Mouse (Mus musculus) T-cell, adult 2 months (primary cell): Measurements from ENCODE around the gene Tpi1.
A peak's percentile ranks its signal among the peaks of the same experiment; 100 is the strongest.
"Not testable (repeated sequence)": the region's sequence is repeated elsewhere in the genome, so short reads cannot be mapped to it uniquely, and the experiment has no call there.

Experiments used
- DNase-seq: peaks from one replicate; pipeline ENCODE4 v3.0.0; 2022; ENCODE audit warnings: low spot score

Gene Tpi1

GRCm38 (mm10) chr6:124809052-124809774 is 4.9 kb downstream of the Tpi1 start:
- DNase-seq: peak; percentile 24

GRCm38 (mm10) chr6:124808358-124809012 is 5.6 kb downstream of the Tpi1 start, which contains the start of gene Spsb2:
Gene Spsb2, plus strand, starts transcription at chr6:124808661.
- DNase-seq: peak; percentile 16

- DNase-seq: no peak
These were observed 6.1 kb downstream of the Tpi1 start for GRCm38 (mm10) chr6:124807986-124808357.

GRCm38 (mm10) chr6:124807366-124807765 is 6.7 kb downstream of the Tpi1 start:
- no peak for DNase-seq

- DNase-seq: no peak
These were observed 7.5 kb downstream of the Tpi1 start for GRCm38 (mm10) chr6:124806446-124807140.

GRCm38 (mm10) chr6:124805341-124806321 is 8.5 kb downstream of the Tpi1 start:
- peak; percentile 78 for DNase-seq

- DNase-seq: no peak
These were observed 9.8 kb downstream of the Tpi1 start for GRCm38 (mm10) chr6:124804341-124804740.

- DNase-seq: not testable (repeated sequence)
These were observed 10.4 kb downstream of the Tpi1 start for GRCm38 (mm10) chr6:124803691-124804090.

- no peak for DNase-seq
These were observed 11.0 kb downstream of the Tpi1 start for GRCm38 (mm10) chr6:124803061-124803460.

GRCm38 (mm10) chr6:124802400-124802799 is 11.7 kb downstream of the Tpi1 start:
- DNase-seq: not testable (repeated sequence)

- DNase-seq: no peak
These were observed 17.9 kb downstream of the Tpi1 start for GRCm38 (mm10) chr6:124796200-124796599.

GRCm38 (mm10) chr6:124795781-124796180 is 18.3 kb downstream of the Tpi1 start:
- no peak for DNase-seq

- DNase-seq: no peak
These were observed 22.2 kb downstream of the Tpi1 start for GRCm38 (mm10) chr6:124791911-124792310.

- no peak for DNase-seq
These were observed 24.0 kb downstream of the Tpi1 start for GRCm38 (mm10) chr6:124790121-124790520.

GRCm38 (mm10) chr6:124789519-124789918 is 24.6 kb downstream of the Tpi1 start:
- no peak for DNase-seq

GRCm38 (mm10) chr6:124787722-124788121 is 26.4 kb downstream of the Tpi1 start:
- DNase-seq: no peak

- DNase-seq: no peak
These were observed 27.2 kb downstream of the Tpi1 start for GRCm38 (mm10) chr6:124786756-124787420.

- peak; percentile 62 for DNase-seq
These were observed 31.7 kb downstream of the Tpi1 start for GRCm38 (mm10) chr6:124782436-124782835.

GRCm38 (mm10) chr6:124780917-124781316 is 33.2 kb downstream of the Tpi1 start:
- no peak for DNase-seq

GRCm38 (mm10) chr6:124779984-124780416 is 34.1 kb downstream of the Tpi1 start:
- no peak for DNase-seq
